Mouse (Mus musculus) intestine, embryonic 16.5 days (tissue): ENCODE data around the gene Pigw. TPM values are rescaled to one million over a fixed set of nuclear protein-coding genes. Genes with fewer than 3 reads are reported as not detected.
"Not testable (repeated sequence)": the region's sequence is repeated elsewhere in the genome, so short reads cannot be mapped to it uniquely, and the experiment has no call there.

Source experiments
- ATAC-seq: fragments of 200-750 bp; cut with Nextera tagmentation; 2 replicates; pipeline ENCODE4 v1.8.0; 2017; ENCODE audit warnings: moderate TSS enrichment, moderate library complexity
- H3K27ac ChIP-seq: fragments of 300-500 bp; sonication (generic); 2 replicates; pipeline ENCODE4 v1.5.1; 2014; ENCODE audit warnings: mild to moderate bottlenecking, low read length
- H3K27me3 ChIP-seq: fragments of 300-500 bp; sonication (generic); replicated peaks from 2 replicates; pipeline ENCODE4 v1.6.1; 2014; ENCODE audit warnings: low read length, control low read depth, mixed read lengths; ENCODE audit not compliant: control insufficient read depth, insufficient read depth
- H3K36me3 ChIP-seq: fragments of 300-500 bp; sonication (generic); 2 replicates; pipeline ENCODE4 v1.6.1; 2014; ENCODE audit warnings: low read length, control low read depth; ENCODE audit not compliant: control insufficient read depth, insufficient read depth
- H3K4me1 ChIP-seq: fragments of 300-500 bp; sonication (generic); 2 replicates; pipeline ENCODE4 v1.6.1; 2014; ENCODE audit warnings: low read length, control low read depth, mixed read lengths; ENCODE audit not compliant: control insufficient read depth, insufficient read depth
- H3K4me2 ChIP-seq: fragments of 300-500 bp; sonication (generic); 2 replicates; pipeline ENCODE4 v1.6.1; 2014; ENCODE audit warnings: low read depth, low read length, control low read depth
- H3K4me3 ChIP-seq: fragments of 300-500 bp; sonication (generic); 2 replicates; pipeline ENCODE4 v1.5.1; 2014; ENCODE audit warnings: mild to moderate bottlenecking, low read length
- H3K9ac ChIP-seq: fragments of 300-500 bp; sonication (generic); 2 replicates; pipeline ENCODE4 v1.6.1; 2014; ENCODE audit warnings: low read depth, low read length
- H3K9me3 ChIP-seq: fragments of 300-500 bp; sonication (generic); 2 replicates; pipeline ENCODE4 v1.6.1; 2016; ENCODE audit warnings: low read length, control low read depth; ENCODE audit not compliant: control insufficient read depth
- WGBS: fragments of 180-500 bp; shearing (Covaris S2); extraction: QIAGEN DNeasy Blood & Tissue Kit; methylation state at CpG from one replicate; pipeline ENCODE4 v1.1.7; 2014; 5-methylcytosine and 5-hydroxymethylcytosine counted together
- microRNA-seq: library from miRNA; unstranded; fragments of <30 nt; microRNA quantifications from one replicate; pipeline ENCODE4, GENCODE M21; 2016
- polyA plus RNA-seq: library from polyadenylated mRNA; unstranded; fragments of >200 nt; fragmentation: Nextera tagmentation; extraction: Ambion mirVana; gene quantifications from 2 replicates; pipeline ENCODE4 v1.2.1, GENCODE M21; 2015

Gene Pigw
- polyA plus RNA-seq, 1 experiment from 2014 or later, result 2.7 TPM

DNA sequence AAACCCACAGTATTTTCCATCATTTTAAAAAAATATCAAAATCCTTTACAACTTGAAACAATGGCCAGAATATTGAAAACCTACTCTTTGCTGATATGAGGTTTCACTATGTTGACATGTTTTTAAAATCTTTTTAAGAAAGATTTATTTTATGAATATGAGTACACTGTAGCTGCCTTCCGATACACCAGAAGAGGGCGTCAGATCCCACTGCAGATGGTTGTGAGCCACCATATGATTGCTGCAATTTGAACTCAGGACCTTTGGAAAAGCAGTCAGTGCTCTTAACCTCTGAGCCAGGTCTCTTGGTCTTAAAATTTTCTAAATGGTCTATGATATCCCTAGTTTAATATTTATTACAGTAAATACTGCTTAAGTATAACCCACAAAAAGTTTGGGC is 40.8 kb downstream of the Pigw start:
- Histone ChIP-seq H3K4me2 (no peak overlapping the region), H3K4me3 (no peak overlapping the region), H3K36me3 (peaks cover 10% of the 10 kb centered on the region; the same call in 1 of the 2 replicates), H3K27me3 (no peaks in the 10 kb centered on the region), H3K4me1 (no peaks in the 10 kb centered on the region), H3K9ac (no peak overlapping the region), H3K27ac (no peak overlapping the region), H3K9me3 (no peaks in the 10 kb centered on the region)
- WGBS, result 88% methylated on average over 2 of the region's 2 CpGs
- ATAC-seq, result no peak

DNA sequence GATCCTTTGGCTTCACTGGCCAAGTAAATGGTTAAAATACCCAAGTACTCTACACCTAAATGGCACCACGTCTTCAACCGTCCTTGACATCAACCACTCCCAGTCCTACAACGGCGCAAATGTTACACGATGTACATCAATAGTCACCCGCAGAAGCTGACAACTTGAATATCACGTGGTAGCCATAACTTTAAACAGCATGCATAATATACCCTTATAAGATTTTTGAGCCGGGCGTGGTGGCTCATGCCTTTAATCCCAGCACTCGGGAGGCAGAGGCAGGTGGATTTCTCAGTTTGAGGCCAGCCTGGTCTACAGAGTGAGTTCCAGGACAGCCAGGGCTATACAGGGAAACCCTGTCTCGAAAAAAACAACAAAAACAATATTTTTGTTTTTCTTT is 50.6 kb downstream of the Pigw start:
- peak; percentile 12 for ATAC-seq
- H3K9me3 ChIP-seq, H3K27me3 ChIP-seq, H3K36me3 ChIP-seq, H3K4me1 ChIP-seq: not testable (repeated sequence)
- peak overlapping the region; percentile 87 for H3K4me3 ChIP-seq
- peak overlapping the region; percentile 89 for H3K27ac ChIP-seq
- peak overlapping the region; percentile 87 for H3K9ac ChIP-seq
- peak overlapping the region; percentile 86 for H3K4me2 ChIP-seq
- 62% methylated on average over 11 of the region's 11 CpGs for WGBS

GRCm38 (mm10) chr11:84828516-84829399 is 51.3 kb downstream of the Pigw start, which contains the start of gene Dhrs11:
Gene Dhrs11 (minus strand): TSS chr11:84828994.
- WGBS, result under 1% methylated on average over 61 of the region's 62 CpGs
- H3K27me3 ChIP-seq, result no peaks in the 10 kb centered on the region
- no peaks in the 10 kb centered on the region for H3K36me3 ChIP-seq
- H3K9me3 ChIP-seq, result no peaks in the 10 kb centered on the region
- H3K4me2 ChIP-seq, result peak within 1 kb of the TSS; percentile 86
- peak within 1 kb of the TSS; percentile 87 for H3K9ac ChIP-seq
- H3K4me3 ChIP-seq, result peak within 1 kb of the TSS; percentile 87
- peaks cover 4% of the 10 kb centered on the region for H3K4me1 ChIP-seq
- peak; percentile 90 for ATAC-seq
- H3K27ac ChIP-seq, result peak within 1 kb of the TSS; percentile 89

GRCm38 (mm10) chr11:84827901-84828503 is 52.1 kb downstream of the Pigw start:
- H3K4me3 ChIP-seq, result peak overlapping the region; percentile 87
- peak overlapping the region; percentile 87 for H3K9ac ChIP-seq
- H3K27ac ChIP-seq, result peak overlapping the region; percentile 89
- H3K9me3 ChIP-seq, result no peaks in the 10 kb centered on the region
- WGBS, result 37% methylated on average over 3 of the region's 3 CpGs
- no peaks in the 10 kb centered on the region for H3K27me3 ChIP-seq
- H3K4me1 ChIP-seq, result peaks cover 11% of the 10 kb centered on the region
- ATAC-seq, result no peak
- H3K4me2 ChIP-seq, result peak overlapping the region; percentile 86
- H3K36me3 ChIP-seq, result no peaks in the 10 kb centered on the region

DNA sequence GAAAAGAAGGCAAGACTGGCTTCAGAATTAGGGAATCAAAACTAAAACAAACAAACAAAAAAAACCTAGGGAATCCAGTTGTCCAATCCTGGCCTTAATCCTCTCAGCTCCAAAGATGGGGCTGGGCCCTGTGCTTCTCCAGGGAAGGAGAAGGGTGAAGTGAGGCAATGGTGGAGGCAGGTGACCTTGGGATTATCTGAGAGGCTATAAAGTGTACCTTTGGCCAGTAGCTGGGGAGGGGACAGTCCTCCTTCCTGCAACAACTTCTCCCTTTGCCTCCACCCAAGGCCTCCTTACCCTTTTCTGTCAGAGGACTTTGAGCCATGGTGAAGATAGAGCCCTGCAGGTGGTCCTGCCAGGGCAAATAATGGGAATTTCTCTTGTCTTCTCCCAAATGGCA is 52.6 kb downstream of the Pigw start:
- Histone ChIP-seq H3K9me3 (no peaks in the 10 kb centered on the region), H3K27ac (peak overlapping the region; percentile 89), H3K27me3 (no peaks in the 10 kb centered on the region), H3K4me2 (peak overlapping the region; percentile 86), H3K4me3 (peak overlapping the region; percentile 87), H3K4me1 (peaks cover 16% of the 10 kb centered on the region), H3K36me3 (0 out of 2 replicates have a peak, but pooled peaks cover under 1% of the 10 kb centered on the region), H3K9ac (no peak overlapping the region)
- peak; percentile 54 for ATAC-seq

Small RNA genes within 50 kb of the gene (microRNA-seq; reads per million reads assigned to microRNA genes)
- not detected for gene Gm23564

Other genes with a start within 250 kb of the Pigw start
- gene Mrm1, start 60.8 kb downstream of the Pigw start, polyA plus RNA-seq, result 14.6 and 15.0 TPM in 2 replicates
- 105 and 126 TPM in 2 replicates for gene Dhrs11, start 51.3 kb downstream of the Pigw start, polyA plus RNA-seq
- 73.7 and 76.8 TPM in 2 replicates for gene Ggnbp2, start 9.5 kb downstream of the Pigw start, polyA plus RNA-seq
- gene Myo19, start 137 bp downstream of the Pigw start, polyA plus RNA-seq, result 7.5 and 7.8 TPM in 2 replicates
- gene Znhit3, start 36.1 kb upstream of the Pigw start, polyA plus RNA-seq, result 43.6 and 49.6 TPM in 2 replicates
- gene Car4, start 77.5 kb upstream of the Pigw start, polyA plus RNA-seq, result 0.15 and 0.32 TPM in 2 replicates